Mouse (Mus musculus): Measurements from ENCODE around the gene Gstp3. TPM values are rescaled to one million over a fixed set of nuclear protein-coding genes. Genes with fewer than 3 reads are reported as not detected.

Gstp3 gene
- total RNA-seq, 2 experiments from 2014 or later = 28.5 to 37.6 TPM

DNA sequence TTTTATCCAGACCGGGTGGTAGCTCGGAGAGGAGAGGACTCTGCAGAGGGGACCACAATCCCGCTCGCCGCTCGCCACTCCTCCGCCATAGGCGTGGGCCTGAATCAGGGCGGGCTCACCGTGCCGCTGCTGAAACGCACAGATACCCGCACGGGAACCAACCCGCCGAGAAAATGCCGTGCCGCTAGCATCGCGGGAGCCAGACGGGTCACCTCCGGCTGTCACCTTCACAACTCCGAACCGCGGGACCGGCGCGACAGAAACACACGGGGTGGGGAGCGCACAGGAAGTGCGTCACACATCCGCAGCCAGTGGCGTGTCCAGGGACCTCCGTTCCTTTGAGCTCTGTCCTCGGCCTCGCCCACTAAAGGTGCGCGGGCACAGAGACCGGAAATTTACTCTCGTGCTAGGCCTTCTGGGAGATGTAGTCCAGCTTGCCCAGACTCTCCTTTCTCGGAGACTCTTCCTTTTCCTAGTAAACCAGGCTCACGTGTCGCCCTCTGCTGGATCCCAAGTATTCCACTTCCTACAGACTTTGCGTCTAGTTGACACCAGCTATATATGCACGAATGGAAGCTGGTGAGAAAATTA, 46.8 kb downstream of the Gstp3 start, which contains the start of gene Ndufv1:
Gene Ndufv1 (minus strand): TSS at position 375 of the 591 bp plus-strand sequence.
- peak; percentile 97 for ATAC-seq (replicated peaks; ENCODE audit: low FRiP score, low TSS enrichment, poor library complexity, severe bottlenecking)

GRCm38 (mm10) chr19:4011086-4011485, 48.3 kb downstream of the Gstp3 start:
- ATAC-seq (replicated peaks; ENCODE audit: low FRiP score, low TSS enrichment, poor library complexity, severe bottlenecking) = no peak

Other genes starting within 250 kb of the Gstp3 start
Only the 30 nearest of the 34 such genes appear.
- 27.6 and 37.7 TPM in 2 replicates for gene Tcirg1, start 152.4 kb downstream of the Gstp3 start, total RNA-seq (2014; fragmentation: Nextera tagmentation)
- gene Tcirg1, start 152.4 kb downstream of the Gstp3 start, total RNA-seq (2017) = 6.7 and 44.0 TPM in 2 replicates
- 175 and 218 TPM in 2 replicates for gene Ndufs8, start 146.8 kb downstream of the Gstp3 start, total RNA-seq (2014; fragmentation: Nextera tagmentation)
- gene Ndufs8, start 146.8 kb downstream of the Gstp3 start, total RNA-seq (2017) = 54.3 and 59.0 TPM in 2 replicates
- 3.9 TPM in 1 of 2 replicates, not detected in the other for gene Aldh3b1, start 129.8 kb downstream of the Gstp3 start, total RNA-seq (2014; fragmentation: Nextera tagmentation)
- gene Aldh3b1, start 129.8 kb downstream of the Gstp3 start, total RNA-seq (2017) = not detected in 2 replicates
- gene Unc93b1, start 124.4 kb downstream of the Gstp3 start, total RNA-seq (2014; fragmentation: Nextera tagmentation) = 9.1 and 10.4 TPM in 2 replicates
- 3.9 and 16.4 TPM in 2 replicates for gene Unc93b1, start 124.4 kb downstream of the Gstp3 start, total RNA-seq (2017)
- not detected in 2 replicates for gene Aldh3b3, start 100.9 kb downstream of the Gstp3 start, total RNA-seq (2014; fragmentation: Nextera tagmentation)
- gene Aldh3b3, start 100.9 kb downstream of the Gstp3 start, total RNA-seq (2017) = not detected in 2 replicates
- 0.50 TPM in 1 of 2 replicates, not detected in the other for gene Aldh3b2, start 87.2 kb downstream of the Gstp3 start, total RNA-seq (2014; fragmentation: Nextera tagmentation)
- gene Aldh3b2, start 87.2 kb downstream of the Gstp3 start, total RNA-seq (2017) = 0.99 TPM in 1 of 2 replicates, not detected in the other
- 5.6 and 8.0 TPM in 2 replicates for gene Acy3, start 73.0 kb downstream of the Gstp3 start, total RNA-seq (2014; fragmentation: Nextera tagmentation)
- 2.3 and 2.5 TPM in 2 replicates for gene Acy3, start 73.0 kb downstream of the Gstp3 start, total RNA-seq (2017)
- gene Tbx10, start 66.8 kb downstream of the Gstp3 start, total RNA-seq (2014; fragmentation: Nextera tagmentation) = not detected in 2 replicates
- not detected in 2 replicates for gene Tbx10, start 66.8 kb downstream of the Gstp3 start, total RNA-seq (2017)
- gene Nudt8, start 59.0 kb downstream of the Gstp3 start, total RNA-seq (2014; fragmentation: Nextera tagmentation) = 21.5 and 29.8 TPM in 2 replicates
- 19.5 and 21.1 TPM in 2 replicates for gene Nudt8, start 59.0 kb downstream of the Gstp3 start, total RNA-seq (2017)
- 1.9 and 5.4 TPM in 2 replicates for gene Gm49405, start 58.9 kb downstream of the Gstp3 start, total RNA-seq (2014; fragmentation: Nextera tagmentation)
- gene Gm49405, start 58.9 kb downstream of the Gstp3 start, total RNA-seq (2017) = 1.5 and 2.0 TPM in 2 replicates
- 2.1 and 7.4 TPM in 2 replicates for gene Doc2g, start 56.3 kb downstream of the Gstp3 start, total RNA-seq (2014; fragmentation: Nextera tagmentation)
- 3.8 and 4.0 TPM in 2 replicates for gene Doc2g, start 56.3 kb downstream of the Gstp3 start, total RNA-seq (2017)
- gene Ndufv1, start 46.8 kb downstream of the Gstp3 start, total RNA-seq (2014; fragmentation: Nextera tagmentation) = 210 and 232 TPM in 2 replicates
- gene Ndufv1, start 46.8 kb downstream of the Gstp3 start, total RNA-seq (2017) = 285 and 306 TPM in 2 replicates
- 623 and 805 TPM in 2 replicates for gene Gstp1, start 21.6 kb downstream of the Gstp3 start, total RNA-seq (2014; fragmentation: Nextera tagmentation)
- 123 and 220 TPM in 2 replicates for gene Gstp1, start 21.6 kb downstream of the Gstp3 start, total RNA-seq (2017)
- not detected in 2 replicates for gene Gstp2, start 13.5 kb downstream of the Gstp3 start, total RNA-seq (2014; fragmentation: Nextera tagmentation)
- not detected in 2 replicates for gene Gstp2, start 13.5 kb downstream of the Gstp3 start, total RNA-seq (2017)
- not detected in 2 replicates for gene Cabp2, start 22.0 kb upstream of the Gstp3 start, total RNA-seq (2014; fragmentation: Nextera tagmentation)
- not detected in 2 replicates for gene Cabp2, start 22.0 kb upstream of the Gstp3 start, total RNA-seq (2017)
- gene Cdk2ap2, start 37.6 kb upstream of the Gstp3 start, total RNA-seq (2014; fragmentation: Nextera tagmentation) = 65.1 and 75.8 TPM in 2 replicates
- 6.7 and 16.1 TPM in 2 replicates for gene Cdk2ap2, start 37.6 kb upstream of the Gstp3 start, total RNA-seq (2017)
- 42.3 and 44.1 TPM in 2 replicates for gene Pitpnm1, start 40.4 kb upstream of the Gstp3 start, total RNA-seq (2014; fragmentation: Nextera tagmentation)
- 7.4 and 7.7 TPM in 2 replicates for gene Pitpnm1, start 40.4 kb upstream of the Gstp3 start, total RNA-seq (2017)
- 25.9 and 31.2 TPM in 2 replicates for gene Aip, start 66.3 kb upstream of the Gstp3 start, total RNA-seq (2014; fragmentation: Nextera tagmentation)
- gene Aip, start 66.3 kb upstream of the Gstp3 start, total RNA-seq (2017) = 16.9 and 23.2 TPM in 2 replicates
- not detected in 2 replicates for gene Gpr152, start 80.2 kb upstream of the Gstp3 start, total RNA-seq (2014; fragmentation: Nextera tagmentation)
- not detected in 2 replicates for gene Gpr152, start 80.2 kb upstream of the Gstp3 start, total RNA-seq (2017)
- 0.39 and 1.5 TPM in 2 replicates for gene Cabp4, start 84.5 kb upstream of the Gstp3 start, total RNA-seq (2014; fragmentation: Nextera tagmentation)
- gene Cabp4, start 84.5 kb upstream of the Gstp3 start, total RNA-seq (2017) = not detected in 2 replicates
- 103 and 123 TPM in 2 replicates for gene Coro1b, start 89.0 kb upstream of the Gstp3 start, total RNA-seq (2014; fragmentation: Nextera tagmentation)
- gene Coro1b, start 89.0 kb upstream of the Gstp3 start, total RNA-seq (2017) = 42.8 and 97.1 TPM in 2 replicates
- 53.0 and 63.6 TPM in 2 replicates for gene Ptprcap, start 94.0 kb upstream of the Gstp3 start, total RNA-seq (2014; fragmentation: Nextera tagmentation)
- 104 and 112 TPM in 2 replicates for gene Ptprcap, start 94.0 kb upstream of the Gstp3 start, total RNA-seq (2017)
- 60.4 and 60.9 TPM in 2 replicates for gene Rps6kb2, start 103.8 kb upstream of the Gstp3 start, total RNA-seq (2014; fragmentation: Nextera tagmentation)
- gene Rps6kb2, start 103.8 kb upstream of the Gstp3 start, total RNA-seq (2017) = 14.7 and 39.7 TPM in 2 replicates
- gene Carns1, start 115.9 kb upstream of the Gstp3 start, total RNA-seq (2014; fragmentation: Nextera tagmentation) = 8.1 and 10.9 TPM in 2 replicates
- 0.19 and 1.0 TPM in 2 replicates for gene Carns1, start 115.9 kb upstream of the Gstp3 start, total RNA-seq (2017)
- gene Tbc1d10c, start 131.7 kb upstream of the Gstp3 start, total RNA-seq (2014; fragmentation: Nextera tagmentation) = 17.1 and 30.7 TPM in 2 replicates
- gene Tbc1d10c, start 131.7 kb upstream of the Gstp3 start, total RNA-seq (2017) = 7.1 and 9.3 TPM in 2 replicates
- gene Ppp1ca, start 132.5 kb upstream of the Gstp3 start, total RNA-seq (2014; fragmentation: Nextera tagmentation) = 392 and 411 TPM in 2 replicates
- gene Ppp1ca, start 132.5 kb upstream of the Gstp3 start, total RNA-seq (2017) = 411 and 530 TPM in 2 replicates
- gene Rad9a, start 142.1 kb upstream of the Gstp3 start, total RNA-seq (2014; fragmentation: Nextera tagmentation) = 35.5 and 47.7 TPM in 2 replicates
- gene Rad9a, start 142.1 kb upstream of the Gstp3 start, total RNA-seq (2017) = 17.5 and 29.6 TPM in 2 replicates
- gene Clcf1, start 154.7 kb upstream of the Gstp3 start, total RNA-seq (2014; fragmentation: Nextera tagmentation) = 4.6 and 6.9 TPM in 2 replicates
- gene Clcf1, start 154.7 kb upstream of the Gstp3 start, total RNA-seq (2017) = 0.99 TPM in 1 of 2 replicates, not detected in the other
- 2.1 TPM in 1 of 2 replicates, not detected in the other for gene AC109138.7, start 154.8 kb upstream of the Gstp3 start, total RNA-seq (2014; fragmentation: Nextera tagmentation)
- gene AC109138.7, start 154.8 kb upstream of the Gstp3 start, total RNA-seq (2017) = not detected in 2 replicates
- gene Pold4, start 172.3 kb upstream of the Gstp3 start, total RNA-seq (2014; fragmentation: Nextera tagmentation) = 20.0 and 22.3 TPM in 2 replicates
- gene Pold4, start 172.3 kb upstream of the Gstp3 start, total RNA-seq (2017) = 27.2 and 28.2 TPM in 2 replicates